In the genomic region with DNA sequence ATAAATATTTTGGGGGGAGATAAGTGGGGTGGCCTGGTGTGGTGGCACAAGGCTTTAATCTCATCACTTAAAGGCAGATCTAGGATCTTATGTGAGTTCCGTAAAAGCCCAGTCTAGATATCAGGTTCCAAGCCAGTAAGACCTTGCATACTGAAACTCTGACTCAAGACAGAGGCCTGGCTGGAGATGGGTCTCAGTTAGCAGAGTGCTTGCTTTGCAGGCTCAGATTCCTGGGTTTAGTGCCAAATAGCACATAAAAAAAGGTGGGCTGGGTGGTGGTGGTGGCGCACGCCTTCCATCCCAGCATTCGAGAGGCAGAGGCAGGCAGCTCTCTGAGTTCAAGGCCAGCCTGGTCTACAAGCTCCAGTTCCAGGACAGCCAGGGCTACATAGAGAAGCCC, we compare ENCODE assay signal across 12 mouse cellular contexts. TPM values are rescaled to one million over a fixed set of nuclear protein-coding genes. Genes with fewer than 3 reads are reported as not detected.
DNase-seq lines count a peak whose midpoint lies in the region; ATAC-seq and TF ChIP-seq lines count a peak whose summit lies in the region.
"Had no signal": no experiment of that assay in that cellular context is flagged by ENCODE, and none has a peak within 500 bp of the region (broad histone marks: within the 10 kb centered on the region; RNA-seq: fewer than 3 reads in every experiment).

No protein-coding gene starts in this region.

- TF ChIP-seq CTCF in gastrocnemius, adult 2 months (IDR thresholded peaks at IDR 0.05) = no peak
- TF ChIP-seq CTCF in kidney, postnatal 0 days (IDR thresholded peaks at IDR 0.05; ENCODE audit: low read depth) = no peak
- TF ChIP-seq CTCF in liver, postnatal 0 days (IDR thresholded peaks at IDR 0.05; ENCODE audit: low read depth) = no peak

- peak; percentile 33 for DNase-seq in gastrocnemius, adult 2 months
- DNase-seq in gastrocnemius, postnatal 4 days (ENCODE audit: low spot score in 2 of 2) = no peak
- DNase-seq in kidney, postnatal 0 days (ENCODE audit: low spot score) = no peak
- DNase-seq in kidney, postnatal 14 days = no peak
- peak; percentile 70 for DNase-seq in NIH3T3 (ENCODE audit: low read depth)
- DNase-seq in liver, postnatal 0 days = no peak
- no peak for DNase-seq in forebrain, embryonic 10.5 days (ENCODE audit: extremely low spot score, low spot score)
- no peak for DNase-seq in thymus, adult 18-20 months

- intact Hi-C loops in gastrocnemius, adult 2 months (cut with DNase I) = loop anchor here (1.0 kb wide), 1 partner anchor 30 kb away; no protein-coding TSS in a partner anchor

- peak overlapping the region; percentile 99 for H3K27ac ChIP-seq in gastrocnemius, adult 2 months
- H3K27ac ChIP-seq in kidney, postnatal 0 days = peak overlapping the region; percentile 65; the same call in 1 of the 2 replicates
- peak overlapping the region; percentile 87 for H3K27ac ChIP-seq in liver, postnatal 0 days (ENCODE audit: low read depth)
- H3K27ac ChIP-seq in forebrain, embryonic 10.5 days = no peak overlapping the region
- H3K27ac ChIP-seq: midbrain, embryonic 15.5 days had no signal

- TF ChIP-seq EP300 in liver, postnatal 0 days (IDR thresholded peaks at IDR 0.05; ENCODE audit: low read depth) = no peak

- no peak overlapping the region; the same call in 1 of the 2 replicates for H3K4me3 ChIP-seq in gastrocnemius, adult 2 months
- H3K4me3 ChIP-seq in kidney, postnatal 0 days (replicated peaks; ENCODE audit: low read depth, low read length) = no peak overlapping the region
- no peak overlapping the region for H3K4me3 ChIP-seq in liver, postnatal 0 days (ENCODE audit: low read depth, low read length)
- H3K4me3 ChIP-seq in forebrain, embryonic 10.5 days = no peak overlapping the region
- H3K4me3 ChIP-seq: midbrain, embryonic 15.5 days had no signal

- H3K4me1 ChIP-seq in kidney, postnatal 0 days (replicated peaks; ENCODE audit: insufficient read depth, low read length) = peaks cover 18% of the 10 kb centered on the region
- H3K4me1 ChIP-seq in liver, postnatal 0 days (ENCODE audit: insufficient read depth) = peaks cover 40% of the 10 kb centered on the region
- H3K4me1 ChIP-seq in forebrain, embryonic 10.5 days = peaks cover 20% of the 10 kb centered on the region
- H3K4me1 ChIP-seq: midbrain, embryonic 15.5 days had no signal

- H3K27me3 ChIP-seq in kidney, postnatal 0 days (ENCODE audit: insufficient read depth, low read length) = no peaks in the 10 kb centered on the region
- H3K27me3 ChIP-seq in liver, postnatal 0 days (ENCODE audit: insufficient read depth, low read length) = no peaks in the 10 kb centered on the region
- H3K27me3 ChIP-seq in forebrain, embryonic 10.5 days (ENCODE audit: poor library complexity, severe bottlenecking) = no peaks in the 10 kb centered on the region
- H3K27me3 ChIP-seq: midbrain, embryonic 15.5 days had no signal

- WGBS in kidney, postnatal 0 days = 96% methylated on average over 4 of the region's 4 CpGs
- WGBS in liver, postnatal 0 days (ENCODE audit: insufficient replicate concordance) = 86% methylated on average over 4 of the region's 4 CpGs
- 96% methylated on average over 4 of the region's 4 CpGs for WGBS in forebrain, embryonic 10.5 days

- no peak overlapping the region for H3K9ac ChIP-seq in kidney, postnatal 0 days (ENCODE audit: low read depth, low read length)
- H3K9ac ChIP-seq in liver, postnatal 0 days (replicated peaks) = no peak overlapping the region
- H3K9ac ChIP-seq: midbrain, embryonic 15.5 days had no signal

- H3K36me3 ChIP-seq in kidney, postnatal 0 days (ENCODE audit: insufficient read depth, low read length) = no peaks in the 10 kb centered on the region
- no peaks in the 10 kb centered on the region for H3K36me3 ChIP-seq in liver, postnatal 0 days (replicated peaks; ENCODE audit: insufficient read depth, low read length)
- H3K36me3 ChIP-seq in forebrain, embryonic 10.5 days (replicated peaks) = no peaks in the 10 kb centered on the region
- H3K36me3 ChIP-seq: midbrain, embryonic 15.5 days had no signal

- H3K9me3 ChIP-seq in kidney, postnatal 0 days (replicated peaks; ENCODE audit: low read length) = no peaks in the 10 kb centered on the region
- no peaks in the 10 kb centered on the region for H3K9me3 ChIP-seq in liver, postnatal 0 days (ENCODE audit: low read length)
- H3K9me3 ChIP-seq in forebrain, embryonic 10.5 days = peaks cover 4% of the 10 kb centered on the region; the same call in 1 of the 2 replicates
- H3K9me3 ChIP-seq: midbrain, embryonic 15.5 days had no signal

- no peak overlapping the region for H3K4me2 ChIP-seq in kidney, postnatal 0 days (ENCODE audit: low read length)
- no peak overlapping the region for H3K4me2 ChIP-seq in liver, postnatal 0 days (ENCODE audit: low read depth, low read length)
- H3K4me2 ChIP-seq: midbrain, embryonic 15.5 days had no signal

- no peak for ATAC-seq in kidney, postnatal 0 days (replicated peaks; ENCODE audit: low FRiP score, low read depth)
- no peak for ATAC-seq in liver, postnatal 0 days
- ATAC-seq: midbrain, embryonic 15.5 days had no signal

RNA-seq across cellular contexts. Expression of a gene that starts 43.7 kb away (rescaled TPM):
- not detected for total RNA-seq in gastrocnemius, adult 2 months (2021)
- not detected for total RNA-seq in gastrocnemius, postnatal 4 days (2021)
- not detected in 2 replicates for polyA plus RNA-seq in kidney, postnatal 0 days (2015; fragmentation: Nextera tagmentation; extraction: Ambion mirVana)
- polyA plus RNA-seq in liver, postnatal 0 days (2015; fragmentation: Nextera tagmentation; extraction: Ambion mirVana) = not detected in 2 replicates
- not detected in 2 replicates for polyA plus RNA-seq in forebrain, embryonic 10.5 days (2016; fragmentation: Nextera tagmentation; extraction: Ambion mirVana)
- total RNA-seq: adrenal gland, postnatal 4 days; gastrocnemius, postnatal 10 days had no signal
- polyA plus RNA-seq: limb, embryonic 14.5 days; midbrain, embryonic 15.5 days had no signal

RNA-seq across cellular contexts. Expression of a gene that starts 43.8 kb away (rescaled TPM):
- total RNA-seq in gastrocnemius, adult 2 months (2021) = not detected
- total RNA-seq in gastrocnemius, postnatal 4 days (2021) = not detected
- not detected in 2 replicates for polyA plus RNA-seq in kidney, postnatal 0 days (2015; fragmentation: Nextera tagmentation; extraction: Ambion mirVana)
- not detected in 2 replicates for polyA plus RNA-seq in liver, postnatal 0 days (2015; fragmentation: Nextera tagmentation; extraction: Ambion mirVana)
- 0.17 and 0.27 TPM in 2 replicates for polyA plus RNA-seq in forebrain, embryonic 10.5 days (2016; fragmentation: Nextera tagmentation; extraction: Ambion mirVana)
- total RNA-seq: adrenal gland, postnatal 4 days; gastrocnemius, postnatal 10 days had no signal
- polyA plus RNA-seq: limb, embryonic 14.5 days had no signal

RNA-seq across cellular contexts. Expression of a gene that starts 56.6 kb away (rescaled TPM):
- total RNA-seq in gastrocnemius, adult 2 months (2021) = 100 to 1,000 TPM in 1 of 2 experiments, 10 to 100 TPM in 1; 58.5 to 108 TPM
- 100 to 1,000 TPM; 655 to 661 TPM for total RNA-seq in gastrocnemius, postnatal 4 days (2021)
- polyA plus RNA-seq in kidney, postnatal 0 days (2015; fragmentation: Nextera tagmentation; extraction: Ambion mirVana) = 2,429 and 2,697 TPM in 2 replicates
- 750 and 799 TPM in 2 replicates for polyA plus RNA-seq in liver, postnatal 0 days (2015; fragmentation: Nextera tagmentation; extraction: Ambion mirVana)
- 2,941 and 3,273 TPM in 2 replicates for polyA plus RNA-seq in forebrain, embryonic 10.5 days (2016; fragmentation: Nextera tagmentation; extraction: Ambion mirVana)

Comparison
In these comparisons a context has a peak if more than half of its experiments do, and no peak if none do; other contexts are left out.
1. DNase-seq: peak in gastrocnemius, adult 2 months (single experiment) and NIH3T3 (single experiment); none in gastrocnemius, postnatal 4 days (0 of 2), kidney, postnatal 0 days (single experiment), kidney, postnatal 14 days (single experiment), liver, postnatal 0 days (single experiment), forebrain, embryonic 10.5 days (single experiment) and thymus, adult 18-20 months (0 of 2).